Mouse (Mus musculus): Measurements from ENCODE around the gene Rps11. TPM values are rescaled to one million over a fixed set of nuclear protein-coding genes. Genes with fewer than 3 reads are reported as not detected.

Gene Rps11
- total RNA-seq, 2 experiments from 2014 or later = 189 to 694 TPM

GRCm38 (mm10) chr7:45093516-45093905 is 30.7 kb downstream of the Rps11 start:
- no peak for ATAC-seq (replicated peaks; ENCODE audit: low FRiP score, poor library complexity, severe bottlenecking)

- no peak for ATAC-seq (replicated peaks; ENCODE audit: low FRiP score, poor library complexity, severe bottlenecking)
Measured at GRCm38 (mm10) chr7:45092828-45093515, 31.3 kb downstream of the Rps11 start.

- ATAC-seq (replicated peaks; ENCODE audit: low FRiP score, poor library complexity, severe bottlenecking) = peak; percentile 59
Measured at GRCm38 (mm10) chr7:45092048-45092447, 32.2 kb downstream of the Rps11 start, which contains the start of gene Rcn3. Gene Rcn3 (minus strand): TSS chr7:45092221.

- ATAC-seq (replicated peaks; ENCODE audit: low FRiP score, poor library complexity, severe bottlenecking) = no peak
Measured at GRCm38 (mm10) chr7:45091001-45091990, 32.9 kb downstream of the Rps11 start.

- no peak for ATAC-seq (replicated peaks; ENCODE audit: low FRiP score, poor library complexity, severe bottlenecking)
Measured at GRCm38 (mm10) chr7:45090251-45090977, 33.8 kb downstream of the Rps11 start.

GRCm38 (mm10) chr7:45088597-45088996 is 35.6 kb downstream of the Rps11 start:
- ATAC-seq (replicated peaks; ENCODE audit: low FRiP score, poor library complexity, severe bottlenecking) = no peak

- no peak for ATAC-seq (replicated peaks; ENCODE audit: low FRiP score, poor library complexity, severe bottlenecking)
Measured at GRCm38 (mm10) chr7:45086084-45086483, 38.2 kb downstream of the Rps11 start.

GRCm38 (mm10) chr7:45083300-45083890 is 40.8 kb downstream of the Rps11 start:
- no peak for ATAC-seq (replicated peaks; ENCODE audit: low FRiP score, poor library complexity, severe bottlenecking)

GRCm38 (mm10) chr7:45082401-45083299 is 41.6 kb downstream of the Rps11 start:
- no peak for ATAC-seq (replicated peaks; ENCODE audit: low FRiP score, poor library complexity, severe bottlenecking)

GRCm38 (mm10) chr7:45081016-45081415 is 43.2 kb downstream of the Rps11 start:
- no peak for ATAC-seq (replicated peaks; ENCODE audit: low FRiP score, poor library complexity, severe bottlenecking)

GRCm38 (mm10) chr7:45079856-45080255 is 44.4 kb downstream of the Rps11 start:
- ATAC-seq (replicated peaks; ENCODE audit: low FRiP score, poor library complexity, severe bottlenecking) = peak; percentile 79

- ATAC-seq (replicated peaks; ENCODE audit: low FRiP score, poor library complexity, severe bottlenecking) = peak; percentile 51; the same call in 1 of the 2 replicates
Measured at GRCm38 (mm10) chr7:45078513-45078912, 45.7 kb downstream of the Rps11 start.

GRCm38 (mm10) chr7:45077829-45078228 is 46.4 kb downstream of the Rps11 start:
- ATAC-seq (replicated peaks; ENCODE audit: low FRiP score, poor library complexity, severe bottlenecking) = no peak

GRCm38 (mm10) chr7:45077322-45077721 is 46.9 kb downstream of the Rps11 start:
- ATAC-seq (replicated peaks; ENCODE audit: low FRiP score, poor library complexity, severe bottlenecking) = no peak

GRCm38 (mm10) chr7:45076501-45076900 is 47.7 kb downstream of the Rps11 start:
- ATAC-seq (replicated peaks; ENCODE audit: low FRiP score, poor library complexity, severe bottlenecking) = no peak

GRCm38 (mm10) chr7:45075405-45075804 is 48.8 kb downstream of the Rps11 start:
- ATAC-seq (replicated peaks; ENCODE audit: low FRiP score, poor library complexity, severe bottlenecking) = no peak

GRCm38 (mm10) chr7:45073949-45074348 is 50.3 kb downstream of the Rps11 start:
- no peak for ATAC-seq (replicated peaks; ENCODE audit: low FRiP score, poor library complexity, severe bottlenecking)

- no peak for ATAC-seq (replicated peaks; ENCODE audit: low FRiP score, poor library complexity, severe bottlenecking)
Measured at GRCm38 (mm10) chr7:45073171-45073707, 51.0 kb downstream of the Rps11 start.
